In the genomic region with DNA sequence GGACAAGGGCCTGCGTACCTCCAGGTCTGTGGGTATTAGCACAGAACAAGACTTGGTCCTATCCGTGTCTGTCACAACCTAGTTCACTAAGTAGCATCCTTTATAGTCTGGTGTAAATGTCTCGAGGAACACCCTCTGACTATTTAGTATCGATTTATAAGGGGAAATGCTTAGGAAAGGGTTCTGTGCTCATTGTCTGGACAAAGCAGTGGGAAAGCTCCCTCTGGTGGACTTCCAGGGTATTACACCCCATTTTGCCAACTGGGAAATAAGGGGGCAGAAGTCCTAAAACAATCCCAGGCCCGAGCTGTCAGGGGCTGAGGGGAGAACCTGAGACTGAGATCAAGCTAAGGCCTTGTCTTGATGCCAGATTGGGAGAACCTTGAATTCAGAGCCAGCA, we compare ENCODE assay signal across 9 mouse cellular contexts. TPM values are rescaled to one million over a fixed set of nuclear protein-coding genes. Genes with fewer than 3 reads are reported as not detected.
A peak's percentile ranks its signal among the peaks of the same experiment; 100 is the strongest.
DNase-seq lines count a peak whose midpoint lies in the region; ATAC-seq and TF ChIP-seq lines count a peak whose summit lies in the region.
"Had no signal": no experiment of that assay in that cellular context is flagged by ENCODE, and none has a peak within 500 bp of the region (broad histone marks: within the 10 kb centered on the region; RNA-seq: fewer than 3 reads in every experiment).

No protein-coding gene starts in this region.

- peaks cover 17% of the 10 kb centered on the region for H3K36me3 ChIP-seq in kidney, embryonic 16.5 days (ENCODE audit: insufficient read depth, low read length)
- no peaks in the 10 kb centered on the region for H3K36me3 ChIP-seq in lung, postnatal 0 days (ENCODE audit: insufficient read depth, low read length)

- no peak overlapping the region for H3K9ac ChIP-seq in kidney, embryonic 16.5 days (replicated peaks; ENCODE audit: low read length)
- no peak overlapping the region for H3K9ac ChIP-seq in lung, postnatal 0 days (replicated peaks; ENCODE audit: low read depth)
- H3K9ac ChIP-seq: heart, embryonic 13.5 days had no signal

- 25% methylated on average over 5 of the region's 5 CpGs for WGBS in kidney, embryonic 16.5 days
- WGBS in lung, postnatal 0 days = 22% methylated on average over 5 of the region's 5 CpGs

- intact Hi-C loops in gastrocnemius, postnatal 14 days (cut with DNase I; ENCODE audit: low total_unique reads) = loop anchor here (5.0 kb wide), 1 partner anchor 95 kb away; no protein-coding TSS in a partner anchor

- peak; percentile 96 for TF ChIP-seq CTCF in lung, postnatal 0 days (IDR thresholded peaks at IDR 0.05)

- no peaks in the 10 kb centered on the region for H3K4me1 ChIP-seq in kidney, embryonic 16.5 days (ENCODE audit: insufficient read depth, low read length)
- no peaks in the 10 kb centered on the region for H3K4me1 ChIP-seq in lung, postnatal 0 days (ENCODE audit: insufficient read depth, low read depth, low read length)
- H3K4me1 ChIP-seq: heart, embryonic 13.5 days had no signal

- no peaks in the 10 kb centered on the region for H3K9me3 ChIP-seq in kidney, embryonic 16.5 days (ENCODE audit: low read length)
- H3K9me3 ChIP-seq in lung, postnatal 0 days (ENCODE audit: low read length) = no peaks in the 10 kb centered on the region
- H3K9me3 ChIP-seq: heart, embryonic 13.5 days had no signal

- ATAC-seq in CD4-positive, CD25-positive, alpha-beta regulatory T cell, adult 4 months = peak; percentile 34
- ATAC-seq in kidney, embryonic 16.5 days (ENCODE audit: low FRiP score, low TSS enrichment) = peak; percentile 32; the same call in 1 of the 2 replicates
- ATAC-seq in lung, postnatal 0 days = 0 out of 2 replicates have a peak, but pooled peaks have one; percentile 12

- H3K4me3 ChIP-seq in kidney, embryonic 16.5 days (ENCODE audit: low read length) = no peak overlapping the region
- no peak overlapping the region for H3K4me3 ChIP-seq in lung, postnatal 0 days (ENCODE audit: low read depth, low read length)
- H3K4me3 ChIP-seq: heart, embryonic 13.5 days had no signal

- no peak overlapping the region for H3K27ac ChIP-seq in kidney, embryonic 16.5 days (ENCODE audit: low read length)
- H3K27ac ChIP-seq in lung, postnatal 0 days (ENCODE audit: low read length) = no peak overlapping the region
- H3K27ac ChIP-seq: heart, embryonic 13.5 days had no signal

- no peaks in the 10 kb centered on the region for H3K27me3 ChIP-seq in kidney, embryonic 16.5 days (ENCODE audit: insufficient read depth, low read length)
- H3K27me3 ChIP-seq in lung, postnatal 0 days (replicated peaks; ENCODE audit: insufficient read depth, low read length) = no peaks in the 10 kb centered on the region

- peak; percentile 65 for DNase-seq in WW6 (ENCODE audit: low read depth, low spot score)
- peak; percentile 71 to 85 for DNase-seq in cerebellum, postnatal 25 days
- peak; percentile 64 for DNase-seq in gastrocnemius, postnatal 14 days
- DNase-seq in lung, postnatal 0 days (ENCODE audit: low spot score) = peak; percentile 79
- DNase-seq in retina, adult 2 months (ENCODE audit: low read depth, low spot score) = peak; percentile 43
- DNase-seq in thymus, postnatal 36 days = peak; percentile 39 to 59

- H3K4me2 ChIP-seq in kidney, embryonic 16.5 days (replicated peaks; ENCODE audit: low read depth, low read length) = no peak overlapping the region
- no peak overlapping the region for H3K4me2 ChIP-seq in lung, postnatal 0 days (replicated peaks; ENCODE audit: low read depth, low read length)
- H3K4me2 ChIP-seq: heart, embryonic 13.5 days had no signal

- no peak for TF ChIP-seq EP300 in lung, postnatal 0 days (IDR thresholded peaks at IDR 0.05)

RNA-seq across cellular contexts. Expression of gene Chmp1a, which starts 10.3 kb away (rescaled TPM):
- 100 to 1,000 TPM; 157 to 276 TPM for polyA plus RNA-seq in CD4-positive, CD25-positive, alpha-beta regulatory T cell, adult 4 months (2017; shearing (Covaris generic))
- total RNA-seq in gastrocnemius, postnatal 14 days (2021) = 10 to 100 TPM; 41.6 to 53.3 TPM
- polyA plus RNA-seq in kidney, embryonic 16.5 days (2015; fragmentation: Nextera tagmentation; extraction: Ambion mirVana) = 138 and 147 TPM in 2 replicates
- 127 and 130 TPM in 2 replicates for polyA plus RNA-seq in lung, postnatal 0 days (2015; fragmentation: Nextera tagmentation; extraction: Ambion mirVana)

RNA-seq across cellular contexts. Expression of gene Spata33, which starts 10.3 kb away (rescaled TPM):
- not detected for polyA plus RNA-seq in CD4-positive, CD25-positive, alpha-beta regulatory T cell, adult 4 months (2017; shearing (Covaris generic))
- 1 to 10 TPM; 1.6 to 1.8 TPM for total RNA-seq in gastrocnemius, postnatal 14 days (2021)
- 5.2 and 7.4 TPM in 2 replicates for polyA plus RNA-seq in kidney, embryonic 16.5 days (2015; fragmentation: Nextera tagmentation; extraction: Ambion mirVana)
- polyA plus RNA-seq in lung, postnatal 0 days (2015; fragmentation: Nextera tagmentation; extraction: Ambion mirVana) = 3.2 and 4.8 TPM in 2 replicates

RNA-seq across cellular contexts. Expression of gene Dpep1, which starts 16.2 kb away (rescaled TPM):
- polyA plus RNA-seq in CD4-positive, CD25-positive, alpha-beta regulatory T cell, adult 4 months (2017; shearing (Covaris generic)) = not detected
- total RNA-seq in gastrocnemius, postnatal 14 days (2021) = 10 to 100 TPM; 11.8 to 20.9 TPM
- 9.6 and 11.8 TPM in 2 replicates for polyA plus RNA-seq in kidney, embryonic 16.5 days (2015; fragmentation: Nextera tagmentation; extraction: Ambion mirVana)
- 98.1 and 104 TPM in 2 replicates for polyA plus RNA-seq in lung, postnatal 0 days (2015; fragmentation: Nextera tagmentation; extraction: Ambion mirVana)

RNA-seq across cellular contexts. Expression of gene Cdk10, which starts 22.4 kb away (rescaled TPM):
- 10 to 100 TPM; 21.0 to 32.5 TPM for polyA plus RNA-seq in CD4-positive, CD25-positive, alpha-beta regulatory T cell, adult 4 months (2017; shearing (Covaris generic))
- 10 to 100 TPM; 11.5 to 12.0 TPM for total RNA-seq in gastrocnemius, postnatal 14 days (2021)
- 39.8 and 40.1 TPM in 2 replicates for polyA plus RNA-seq in kidney, embryonic 16.5 days (2015; fragmentation: Nextera tagmentation; extraction: Ambion mirVana)
- polyA plus RNA-seq in lung, postnatal 0 days (2015; fragmentation: Nextera tagmentation; extraction: Ambion mirVana) = 23.4 and 28.3 TPM in 2 replicates

RNA-seq across cellular contexts. Expression of gene Spata2l, which starts 33.7 kb away (rescaled TPM):
- 1 to 10 TPM; 6.0 to 9.2 TPM for polyA plus RNA-seq in CD4-positive, CD25-positive, alpha-beta regulatory T cell, adult 4 months (2017; shearing (Covaris generic))
- total RNA-seq in gastrocnemius, postnatal 14 days (2021) = 1 to 10 TPM in 1 of 2 experiments, under 1 TPM in 1; 0.86 to 1.4 TPM
- polyA plus RNA-seq in kidney, embryonic 16.5 days (2015; fragmentation: Nextera tagmentation; extraction: Ambion mirVana) = 7.5 and 8.9 TPM in 2 replicates
- polyA plus RNA-seq in lung, postnatal 0 days (2015; fragmentation: Nextera tagmentation; extraction: Ambion mirVana) = 4.8 TPM in 2 replicates
